Mouse (Mus musculus): ENCODE measurements around the gene Hephl1. TPM values are rescaled to one million over a fixed set of nuclear protein-coding genes. Genes with fewer than 3 reads are reported as not detected.

Hephl1 gene
- polyA plus RNA-seq, 1 experiment from 2014 or later, result 0.05 TPM

GRCm38 (mm10) chr9:15068686-15069295 lies 43.1 kb downstream of the Hephl1 start:
- ATAC-seq (ENCODE audit: insufficient read depth, low FRiP score), result peak; percentile 92
- WGBS, result 53% methylated on average over 6 of the region's 6 CpGs
- Histone ChIP-seq H3K36me3 (ENCODE audit: control insufficient read depth, insufficient read depth, low read length) (no peaks in the 10 kb centered on the region), H3K9me3 (replicated peaks; ENCODE audit: control insufficient read depth, low read length) (no peaks in the 10 kb centered on the region), H3K27me3 (ENCODE audit: control insufficient read depth, insufficient read depth, low read length) (no peaks in the 10 kb centered on the region), H3K9ac (ENCODE audit: low read length) (no peak overlapping the region), H3K27ac (ENCODE audit: low read length) (no peak overlapping the region), H3K4me3 (replicated peaks; ENCODE audit: low read length) (no peak overlapping the region), H3K4me1 (ENCODE audit: control insufficient read depth, insufficient read depth, low read length) (peaks cover 4% of the 10 kb centered on the region; the same call in 1 of the 2 replicates), H3K4me2 (ENCODE audit: low read depth, low read length) (no peak overlapping the region)

GRCm38 (mm10) chr9:15067995-15068685 lies 43.8 kb downstream of the Hephl1 start:
- Histone ChIP-seq H3K4me3 (replicated peaks; ENCODE audit: low read length) (no peak overlapping the region), H3K27ac (ENCODE audit: low read length) (no peak overlapping the region), H3K36me3 (ENCODE audit: control insufficient read depth, insufficient read depth, low read length) (no peaks in the 10 kb centered on the region), H3K4me1 (ENCODE audit: control insufficient read depth, insufficient read depth, low read length) (peaks cover 4% of the 10 kb centered on the region; the same call in 1 of the 2 replicates), H3K4me2 (ENCODE audit: low read depth, low read length) (no peak overlapping the region), H3K9ac (ENCODE audit: low read length) (no peak overlapping the region), H3K27me3 (ENCODE audit: control insufficient read depth, insufficient read depth, low read length) (no peaks in the 10 kb centered on the region), H3K9me3 (replicated peaks; ENCODE audit: control insufficient read depth, low read length) (no peaks in the 10 kb centered on the region)
- whole genome bisulfite sequencing, result 79% methylated on average over 7 of the region's 7 CpGs
- ATAC-seq (ENCODE audit: insufficient read depth, low FRiP score), result no peak

GRCm38 (mm10) chr9:15064176-15064575 lies 47.7 kb downstream of the Hephl1 start:
- Histone ChIP-seq H3K27ac (ENCODE audit: low read length) (no peak overlapping the region), H3K36me3 (ENCODE audit: control insufficient read depth, insufficient read depth, low read length) (no peaks in the 10 kb centered on the region), H3K4me2 (ENCODE audit: low read depth, low read length) (no peak overlapping the region), H3K4me3 (replicated peaks; ENCODE audit: low read length) (no peak overlapping the region), H3K9me3 (replicated peaks; ENCODE audit: control insufficient read depth, low read length) (no peaks in the 10 kb centered on the region), H3K4me1 (ENCODE audit: control insufficient read depth, insufficient read depth, low read length) (peaks cover 4% of the 10 kb centered on the region; the same call in 1 of the 2 replicates), H3K9ac (ENCODE audit: low read length) (no peak overlapping the region), H3K27me3 (ENCODE audit: control insufficient read depth, insufficient read depth, low read length) (no peaks in the 10 kb centered on the region)
- 5% methylated on average over 1 of the region's 1 CpGs for WGBS
- no peak for ATAC-seq (ENCODE audit: insufficient read depth, low FRiP score)

- no peak overlapping the region for H3K9ac ChIP-seq (ENCODE audit: low read length)
- H3K4me1 ChIP-seq (ENCODE audit: control insufficient read depth, insufficient read depth, low read length), result no peaks in the 10 kb centered on the region
- no peaks in the 10 kb centered on the region for H3K36me3 ChIP-seq (ENCODE audit: control insufficient read depth, insufficient read depth, low read length)
- no peak overlapping the region for H3K4me2 ChIP-seq (ENCODE audit: low read depth, low read length)
- H3K27me3 ChIP-seq (ENCODE audit: control insufficient read depth, insufficient read depth, low read length), result no peaks in the 10 kb centered on the region
- H3K27ac ChIP-seq (ENCODE audit: low read length), result no peak overlapping the region
- no peak overlapping the region for H3K4me3 ChIP-seq (replicated peaks; ENCODE audit: low read length)
- no peak for ATAC-seq (ENCODE audit: insufficient read depth, low FRiP score)
- no peaks in the 10 kb centered on the region for H3K9me3 ChIP-seq (replicated peaks; ENCODE audit: control insufficient read depth, low read length)
- WGBS, result 87% methylated on average over 5 of the region's 5 CpGs
These were observed 51.1 kb downstream of the Hephl1 start for GRCm38 (mm10) chr9:15060847-15061246.

GRCm38 (mm10) chr9:15060026-15060425 lies 51.9 kb downstream of the Hephl1 start:
- no peaks in the 10 kb centered on the region for H3K4me1 ChIP-seq (ENCODE audit: control insufficient read depth, insufficient read depth, low read length)
- 81% methylated on average over 6 of the region's 6 CpGs for WGBS
- ATAC-seq (ENCODE audit: insufficient read depth, low FRiP score), result no peak
- no peaks in the 10 kb centered on the region for H3K36me3 ChIP-seq (ENCODE audit: control insufficient read depth, insufficient read depth, low read length)
- no peak overlapping the region for H3K9ac ChIP-seq (ENCODE audit: low read length)
- H3K27ac ChIP-seq (ENCODE audit: low read length), result no peak overlapping the region
- H3K4me3 ChIP-seq (replicated peaks; ENCODE audit: low read length), result no peak overlapping the region
- no peaks in the 10 kb centered on the region for H3K27me3 ChIP-seq (ENCODE audit: control insufficient read depth, insufficient read depth, low read length)
- no peak overlapping the region for H3K4me2 ChIP-seq (ENCODE audit: low read depth, low read length)
- no peaks in the 10 kb centered on the region for H3K9me3 ChIP-seq (replicated peaks; ENCODE audit: control insufficient read depth, low read length)

GRCm38 (mm10) chr9:15045740-15046139 lies 66.2 kb downstream of the Hephl1 start:
- peaks cover 8% of the 10 kb centered on the region; the same call in 1 of the 2 replicates for H3K4me1 ChIP-seq (ENCODE audit: control insufficient read depth, insufficient read depth, low read length)
- no peaks in the 10 kb centered on the region for H3K9me3 ChIP-seq (replicated peaks; ENCODE audit: control insufficient read depth, low read length)
- H3K4me3 ChIP-seq (replicated peaks; ENCODE audit: low read length), result peak overlapping the region; percentile 74
- WGBS, result 36% methylated on average over 10 of the region's 10 CpGs
- no peak for ATAC-seq (ENCODE audit: insufficient read depth, low FRiP score)
- H3K27ac ChIP-seq (ENCODE audit: low read length), result peak overlapping the region; percentile 82; the same call in 1 of the 2 replicates
- H3K4me2 ChIP-seq (ENCODE audit: low read depth, low read length), result peak overlapping the region; percentile 78
- H3K36me3 ChIP-seq (ENCODE audit: control insufficient read depth, insufficient read depth, low read length), result no peaks in the 10 kb centered on the region
- no peaks in the 10 kb centered on the region for H3K27me3 ChIP-seq (ENCODE audit: control insufficient read depth, insufficient read depth, low read length)
- peak overlapping the region; percentile 88 for H3K9ac ChIP-seq (ENCODE audit: low read length)

- no peaks in the 10 kb centered on the region for H3K36me3 ChIP-seq (ENCODE audit: control insufficient read depth, insufficient read depth, low read length)
These were observed 66.7 kb downstream of the Hephl1 start, which contains the start of gene Panx1 for GRCm38 (mm10) chr9:15045084-15045669. Gene Panx1 (minus strand): TSS chr9:15045478.

GRCm38 (mm10) chr9:15044391-15045083 lies 67.4 kb downstream of the Hephl1 start:
- Histone ChIP-seq H3K9ac (ENCODE audit: low read length) (peak overlapping the region; percentile 88), H3K4me3 (replicated peaks; ENCODE audit: low read length) (peak overlapping the region; percentile 74), H3K9me3 (replicated peaks; ENCODE audit: control insufficient read depth, low read length) (no peaks in the 10 kb centered on the region), H3K4me2 (ENCODE audit: low read depth, low read length) (peak overlapping the region; percentile 78), H3K27ac (ENCODE audit: low read length) (peak overlapping the region; percentile 82), H3K36me3 (ENCODE audit: control insufficient read depth, insufficient read depth, low read length) (no peaks in the 10 kb centered on the region), H3K4me1 (ENCODE audit: control insufficient read depth, insufficient read depth, low read length) (peaks cover 8% of the 10 kb centered on the region; the same call in 1 of the 2 replicates), H3K27me3 (ENCODE audit: control insufficient read depth, insufficient read depth, low read length) (no peaks in the 10 kb centered on the region)
- 0 out of 2 replicates have a peak, but pooled peaks have one; percentile 1 for ATAC-seq (ENCODE audit: insufficient read depth, low FRiP score)
- WGBS, result under 1% methylated on average over 28 of the region's 28 CpGs

More at GRCm38 (mm10) chr9:15045084-15045669, 66.7 kb downstream of the Hephl1 start, which contains the start of gene Panx1:
- peak; percentile 86 for ATAC-seq (ENCODE audit: insufficient read depth, low FRiP score)
- Histone ChIP-seq H3K9me3 (replicated peaks; ENCODE audit: control insufficient read depth, low read length) (no peaks in the 10 kb centered on the region), H3K4me1 (ENCODE audit: control insufficient read depth, insufficient read depth, low read length) (peaks cover 8% of the 10 kb centered on the region; the same call in 1 of the 2 replicates), H3K27ac (ENCODE audit: low read length) (peak within 1 kb of the TSS; percentile 82), H3K9ac (ENCODE audit: low read length) (peak within 1 kb of the TSS; percentile 88), H3K4me3 (replicated peaks; ENCODE audit: low read length) (peak within 1 kb of the TSS; percentile 74), H3K4me2 (ENCODE audit: low read depth, low read length) (peak within 1 kb of the TSS; percentile 78), H3K27me3 (ENCODE audit: control insufficient read depth, insufficient read depth, low read length) (no peaks in the 10 kb centered on the region)
- WGBS, result 1% methylated on average over 61 of the region's 68 CpGs
